Mouse (Mus musculus): ENCODE data around the gene Zfp454. TPM values are rescaled to one million over a fixed set of nuclear protein-coding genes. Genes with fewer than 3 reads are reported as not detected.

Zfp454 gene
- polyA plus RNA-seq, 1 experiment from 2014 or later: 15.7 TPM

DNA sequence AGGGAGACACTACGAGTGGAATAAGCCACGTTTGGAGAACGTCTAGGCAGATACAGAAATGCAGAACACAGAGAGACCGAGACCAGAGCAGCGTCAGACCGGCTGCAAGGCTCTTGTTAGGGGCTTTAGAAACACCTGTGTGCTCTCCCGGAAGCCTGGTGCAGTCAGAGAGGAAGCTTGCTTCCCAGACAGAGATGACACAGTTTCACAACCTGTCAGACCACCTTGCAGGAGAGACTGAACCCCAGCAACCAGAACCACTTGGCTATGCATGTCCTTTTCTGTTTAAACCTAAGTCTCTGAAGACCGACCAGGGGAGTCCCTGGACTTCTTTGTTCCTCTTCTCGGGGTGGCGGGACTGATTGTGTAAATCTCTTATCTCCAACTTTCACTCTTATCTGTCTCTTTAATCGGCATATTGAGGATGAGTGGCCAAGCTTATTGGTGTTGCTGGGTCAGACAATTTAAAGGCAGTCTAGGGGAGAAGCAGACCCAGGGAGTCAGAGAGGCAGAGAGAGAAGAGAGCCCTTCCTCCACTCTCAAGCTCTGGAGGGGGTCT lies 37.2 kb downstream of the Zfp454 start, which contains the start of gene Grm6:
Grm6 (plus strand) TSS at position 509 of the 559 bp plus-strand sequence.
- H3K4me2 ChIP-seq (ENCODE audit: low read length): peak within 1 kb of the TSS; percentile 92
- H3K4me1 ChIP-seq (ENCODE audit: control insufficient read depth, insufficient read depth, low read length): peaks cover 8% of the 10 kb centered on the region
- peaks cover 54% of the 10 kb centered on the region for H3K27me3 ChIP-seq (ENCODE audit: control insufficient read depth, insufficient read depth, low read length)
- ATAC-seq (ENCODE audit: low FRiP score, low TSS enrichment) (no peak), DNase-seq (peak; percentile 5)
- H3K9me3 ChIP-seq (ENCODE audit: control insufficient read depth, low read length): 0 out of 2 replicates have a peak, but pooled peaks cover 4% of the 10 kb centered on the region
- no peak within 1 kb of the TSS for H3K27ac ChIP-seq (replicated peaks; ENCODE audit: low read depth, low read length)
- peak within 1 kb of the TSS; percentile 46 for H3K4me3 ChIP-seq (replicated peaks; ENCODE audit: low read depth, low read length)
- 3% methylated on average over 11 of the region's 11 CpGs for WGBS
- H3K36me3 ChIP-seq (ENCODE audit: control insufficient read depth, insufficient read depth, low read length): no peaks in the 10 kb centered on the region
- peak within 1 kb of the TSS; percentile 59; the same call in 1 of the 2 replicates for H3K9ac ChIP-seq (replicated peaks; ENCODE audit: low read length)

DNA sequence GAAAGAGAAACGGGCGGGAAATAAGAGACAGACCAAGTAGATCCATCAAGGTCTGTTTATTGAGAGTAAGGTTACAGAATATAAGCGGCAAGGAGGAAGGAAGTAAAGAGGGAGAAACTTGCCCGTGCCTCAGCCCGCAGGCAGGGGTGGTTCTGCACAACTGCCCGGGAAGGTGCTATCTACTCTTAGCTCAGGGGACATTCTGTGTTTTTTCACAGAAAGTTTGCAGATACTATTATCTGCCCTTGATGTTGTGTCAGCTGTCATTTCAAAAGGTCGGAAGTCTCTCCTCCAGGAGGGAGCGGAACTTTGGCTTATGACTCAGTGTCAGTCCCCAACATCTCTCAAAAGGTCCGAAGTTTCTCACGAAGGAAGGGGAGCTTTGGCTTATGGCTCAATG lies 38.1 kb downstream of the Zfp454 start:
- peaks cover 8% of the 10 kb centered on the region for H3K4me1 ChIP-seq (ENCODE audit: control insufficient read depth, insufficient read depth, low read length)
- H3K27me3 ChIP-seq (ENCODE audit: control insufficient read depth, insufficient read depth, low read length): peaks cover 54% of the 10 kb centered on the region
- H3K4me3 ChIP-seq (replicated peaks; ENCODE audit: low read depth, low read length): no peak overlapping the region
- no peaks in the 10 kb centered on the region for H3K36me3 ChIP-seq (ENCODE audit: control insufficient read depth, insufficient read depth, low read length)
- H3K9me3 ChIP-seq (ENCODE audit: control insufficient read depth, low read length): 0 out of 2 replicates have a peak, but pooled peaks cover 4% of the 10 kb centered on the region
- ATAC-seq (ENCODE audit: low FRiP score, low TSS enrichment) (no peak), DNase-seq (no peak)
- no peak overlapping the region for H3K27ac ChIP-seq (replicated peaks; ENCODE audit: low read depth, low read length)
- WGBS: 12% methylated on average over 10 of the region's 10 CpGs
- no peak overlapping the region for H3K4me2 ChIP-seq (ENCODE audit: low read length)
- H3K9ac ChIP-seq (replicated peaks; ENCODE audit: low read length): no peak overlapping the region

DNA sequence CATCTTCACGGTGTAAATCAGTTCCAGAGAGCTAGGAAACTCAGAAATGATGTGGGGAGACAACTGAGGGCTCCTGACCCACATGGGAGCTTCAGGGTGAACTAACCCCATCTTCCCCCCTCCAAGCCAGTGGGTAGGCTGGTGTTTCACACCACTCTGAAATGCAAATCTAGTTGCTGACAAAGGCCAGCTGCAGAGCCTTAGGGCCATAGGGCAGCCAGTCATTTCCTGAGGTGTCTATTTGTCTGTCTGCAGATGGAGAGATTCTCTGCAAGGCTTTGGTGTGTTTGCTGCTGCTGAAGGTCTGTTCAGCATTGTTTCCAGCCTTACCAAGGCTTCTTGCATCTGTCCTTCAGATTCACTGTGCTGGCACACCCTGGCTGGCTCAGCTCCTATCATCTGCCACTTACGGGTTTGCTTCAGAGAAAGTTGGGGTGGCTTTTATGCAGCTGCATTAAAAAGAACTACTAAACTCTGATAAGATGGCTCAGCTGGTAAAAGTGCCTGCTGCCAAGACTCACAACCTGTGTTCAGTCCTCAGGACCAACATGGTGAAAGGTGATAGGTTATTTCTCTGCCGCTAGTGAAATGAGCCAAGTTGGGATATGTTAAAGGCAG lies 38.8 kb downstream of the Zfp454 start:
- no peak overlapping the region for H3K27ac ChIP-seq (replicated peaks; ENCODE audit: low read depth, low read length)
- H3K4me3 ChIP-seq (replicated peaks; ENCODE audit: low read depth, low read length): no peak overlapping the region
- peaks cover 54% of the 10 kb centered on the region for H3K27me3 ChIP-seq (ENCODE audit: control insufficient read depth, insufficient read depth, low read length)
- no peak overlapping the region for H3K9ac ChIP-seq (replicated peaks; ENCODE audit: low read length)
- WGBS: 37% methylated on average over 3 of the region's 3 CpGs
- H3K36me3 ChIP-seq (ENCODE audit: control insufficient read depth, insufficient read depth, low read length): no peaks in the 10 kb centered on the region
- DNase-seq (no peak), ATAC-seq (ENCODE audit: low FRiP score, low TSS enrichment) (no peak)
- H3K9me3 ChIP-seq (ENCODE audit: control insufficient read depth, low read length): 0 out of 2 replicates have a peak, but pooled peaks cover 4% of the 10 kb centered on the region
- peaks cover 8% of the 10 kb centered on the region for H3K4me1 ChIP-seq (ENCODE audit: control insufficient read depth, insufficient read depth, low read length)
- no peak overlapping the region for H3K4me2 ChIP-seq (ENCODE audit: low read length)

DNA sequence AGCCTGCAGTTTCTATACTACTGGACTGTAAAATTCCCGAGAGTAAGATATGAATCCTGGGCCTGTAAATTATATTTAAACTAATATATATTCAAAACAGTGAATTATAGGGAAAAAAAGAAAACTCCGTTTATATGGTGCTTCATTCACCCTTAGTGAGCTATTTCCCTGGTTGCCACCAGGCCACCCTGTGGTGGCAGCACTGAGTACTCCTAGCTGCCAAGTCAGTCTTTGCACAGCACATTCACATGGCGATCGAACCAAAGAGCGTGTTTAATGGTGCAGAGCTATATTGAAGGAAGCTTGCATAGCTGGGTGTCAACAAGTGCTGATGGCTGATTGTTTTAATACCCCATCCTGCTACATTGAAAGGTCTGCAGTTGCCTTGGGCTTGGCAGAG lies 40.4 kb downstream of the Zfp454 start:
- Histone ChIP-seq H3K4me3 (replicated peaks; ENCODE audit: low read depth, low read length) (no peak overlapping the region), H3K9me3 (ENCODE audit: control insufficient read depth, low read length) (0 out of 2 replicates have a peak, but pooled peaks cover 4% of the 10 kb centered on the region), H3K9ac (replicated peaks; ENCODE audit: low read length) (no peak overlapping the region), H3K27ac (replicated peaks; ENCODE audit: low read depth, low read length) (no peak overlapping the region), H3K4me1 (ENCODE audit: control insufficient read depth, insufficient read depth, low read length) (peaks cover 8% of the 10 kb centered on the region), H3K4me2 (ENCODE audit: low read length) (no peak overlapping the region), H3K36me3 (ENCODE audit: control insufficient read depth, insufficient read depth, low read length) (no peaks in the 10 kb centered on the region), H3K27me3 (ENCODE audit: control insufficient read depth, insufficient read depth, low read length) (peaks cover 41% of the 10 kb centered on the region)
- ATAC-seq (ENCODE audit: low FRiP score, low TSS enrichment) (no peak), DNase-seq (peak; percentile 20)
- WGBS: 75% methylated on average over 5 of the region's 5 CpGs

DNA sequence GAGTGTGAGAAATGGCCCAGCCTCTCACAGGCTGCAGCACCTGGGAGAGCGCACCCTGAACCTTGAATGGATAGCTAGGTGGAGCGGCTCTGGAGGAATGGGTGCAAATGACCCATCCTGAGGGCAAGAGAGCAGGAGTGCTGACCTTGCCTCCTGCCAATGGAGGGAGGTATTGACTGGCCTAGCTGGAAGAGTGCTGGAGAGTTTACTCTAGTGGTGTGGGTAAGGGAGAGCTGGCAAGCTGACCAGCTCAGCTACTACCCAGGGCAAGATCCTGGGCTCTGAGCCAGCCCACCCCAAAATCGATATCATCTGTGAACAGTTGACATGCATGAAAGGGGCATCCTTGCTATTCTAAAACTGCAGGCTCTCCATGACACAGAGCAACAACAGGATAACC lies 41.5 kb downstream of the Zfp454 start:
- no peak overlapping the region for H3K4me3 ChIP-seq (replicated peaks; ENCODE audit: low read depth, low read length)
- no peak overlapping the region for H3K4me2 ChIP-seq (ENCODE audit: low read length)
- H3K9me3 ChIP-seq (ENCODE audit: control insufficient read depth, low read length): 0 out of 2 replicates have a peak, but pooled peaks cover 4% of the 10 kb centered on the region
- 93% methylated on average over 3 of the region's 3 CpGs for WGBS
- no peak for DNase-seq
- no peak overlapping the region for H3K27ac ChIP-seq (replicated peaks; ENCODE audit: low read depth, low read length)
- ATAC-seq (ENCODE audit: low FRiP score, low TSS enrichment): no peak
- H3K36me3 ChIP-seq (ENCODE audit: control insufficient read depth, insufficient read depth, low read length): no peaks in the 10 kb centered on the region
- no peak overlapping the region for H3K9ac ChIP-seq (replicated peaks; ENCODE audit: low read length)
- H3K27me3 ChIP-seq (ENCODE audit: control insufficient read depth, insufficient read depth, low read length): peaks cover 30% of the 10 kb centered on the region
- peaks cover 5% of the 10 kb centered on the region; the same call in 1 of the 2 replicates for H3K4me1 ChIP-seq (ENCODE audit: control insufficient read depth, insufficient read depth, low read length)

DNA sequence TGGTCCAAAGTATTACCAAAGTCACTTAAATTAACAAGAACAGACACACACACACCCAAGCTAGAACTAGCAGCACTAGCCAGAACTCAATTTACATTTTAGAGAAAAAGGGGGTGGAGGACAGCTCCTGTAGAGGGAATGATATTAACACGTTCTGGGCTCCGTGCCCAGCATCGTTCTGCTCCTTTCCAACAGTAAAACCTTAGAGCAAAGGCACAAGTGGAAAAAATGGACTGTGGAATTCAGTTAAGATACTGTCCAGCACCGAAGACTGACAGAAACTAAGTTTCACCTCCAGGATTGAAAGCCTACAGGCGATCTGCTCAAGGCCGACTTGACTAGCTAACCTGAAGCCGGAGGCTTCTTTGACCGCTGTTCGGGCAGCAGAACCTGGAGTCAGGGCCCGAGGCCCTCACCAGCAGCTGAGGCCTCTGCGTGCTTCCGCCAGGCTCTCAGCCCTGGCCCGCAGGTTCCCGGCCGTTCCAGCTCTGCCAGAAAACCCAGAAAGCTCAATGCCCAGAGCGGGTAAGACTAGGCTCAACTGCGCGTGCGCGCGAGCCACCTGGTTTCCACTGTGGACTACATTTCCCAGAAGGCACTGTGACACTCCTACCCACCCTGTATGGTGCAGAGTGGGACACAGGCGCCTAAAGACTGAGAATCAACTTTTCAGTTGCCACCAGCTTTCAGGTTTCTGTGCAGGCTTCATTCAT lies 46.3 kb downstream of the Zfp454 start, which contains the start of gene Zfp879:
Zfp879 (minus strand) TSS at position 530 of the 713 bp plus-strand sequence.
- Histone ChIP-seq H3K36me3 (ENCODE audit: control insufficient read depth, insufficient read depth, low read length) (no peaks in the 10 kb centered on the region), H3K27me3 (ENCODE audit: control insufficient read depth, insufficient read depth, low read length) (no peaks in the 10 kb centered on the region), H3K27ac (replicated peaks; ENCODE audit: low read depth, low read length) (peak within 1 kb of the TSS; percentile 70), H3K4me3 (replicated peaks; ENCODE audit: low read depth, low read length) (peak within 1 kb of the TSS; percentile 40), H3K9ac (replicated peaks; ENCODE audit: low read length) (peak within 1 kb of the TSS; percentile 68), H3K4me2 (ENCODE audit: low read length) (peak within 1 kb of the TSS; percentile 69), H3K9me3 (ENCODE audit: control insufficient read depth, low read length) (no peaks in the 10 kb centered on the region), H3K4me1 (ENCODE audit: control insufficient read depth, insufficient read depth, low read length) (peaks cover 7% of the 10 kb centered on the region)
- WGBS: 25% methylated on average over 22 of the region's 22 CpGs
- DNase-seq (peak; percentile 98), ATAC-seq (ENCODE audit: low FRiP score, low TSS enrichment) (peak; percentile 93)

DNA sequence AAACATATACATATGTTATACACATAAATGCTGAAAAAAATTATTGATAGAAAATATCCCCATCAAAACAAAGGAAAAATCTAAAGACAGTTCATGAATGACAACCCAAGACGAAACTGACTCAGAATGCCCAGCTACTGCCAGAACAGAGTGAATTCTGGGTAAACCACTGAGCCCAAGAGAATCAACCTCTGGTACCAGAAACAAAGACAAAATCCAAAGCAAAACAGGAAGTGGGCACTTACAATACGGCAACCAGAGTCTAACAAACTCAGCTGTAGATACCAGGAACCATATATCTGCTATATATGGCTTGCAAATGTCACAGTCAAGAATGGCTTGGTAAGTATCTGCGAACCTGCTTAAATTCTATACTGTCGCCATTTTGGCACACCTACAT lies 51.7 kb downstream of the Zfp454 start:
- 92% methylated on average over 4 of the region's 4 CpGs for WGBS
- DNase-seq (no peak), ATAC-seq (ENCODE audit: low FRiP score, low TSS enrichment) (no peak)
- H3K4me3 ChIP-seq (replicated peaks; ENCODE audit: low read depth, low read length): no peak overlapping the region
- H3K4me1 ChIP-seq (ENCODE audit: control insufficient read depth, insufficient read depth, low read length): peaks cover 3% of the 10 kb centered on the region
- H3K4me2 ChIP-seq (ENCODE audit: low read length): no peak overlapping the region
- H3K36me3 ChIP-seq (ENCODE audit: control insufficient read depth, insufficient read depth, low read length): peaks cover 10% of the 10 kb centered on the region; the same call in 1 of the 2 replicates
- no peak overlapping the region for H3K9ac ChIP-seq (replicated peaks; ENCODE audit: low read length)
- no peak overlapping the region for H3K27ac ChIP-seq (replicated peaks; ENCODE audit: low read depth, low read length)
- H3K27me3 ChIP-seq (ENCODE audit: control insufficient read depth, insufficient read depth, low read length): no peaks in the 10 kb centered on the region
- H3K9me3 ChIP-seq (ENCODE audit: control insufficient read depth, low read length): peaks cover 15% of the 10 kb centered on the region; the same call in 1 of the 2 replicates

DNA sequence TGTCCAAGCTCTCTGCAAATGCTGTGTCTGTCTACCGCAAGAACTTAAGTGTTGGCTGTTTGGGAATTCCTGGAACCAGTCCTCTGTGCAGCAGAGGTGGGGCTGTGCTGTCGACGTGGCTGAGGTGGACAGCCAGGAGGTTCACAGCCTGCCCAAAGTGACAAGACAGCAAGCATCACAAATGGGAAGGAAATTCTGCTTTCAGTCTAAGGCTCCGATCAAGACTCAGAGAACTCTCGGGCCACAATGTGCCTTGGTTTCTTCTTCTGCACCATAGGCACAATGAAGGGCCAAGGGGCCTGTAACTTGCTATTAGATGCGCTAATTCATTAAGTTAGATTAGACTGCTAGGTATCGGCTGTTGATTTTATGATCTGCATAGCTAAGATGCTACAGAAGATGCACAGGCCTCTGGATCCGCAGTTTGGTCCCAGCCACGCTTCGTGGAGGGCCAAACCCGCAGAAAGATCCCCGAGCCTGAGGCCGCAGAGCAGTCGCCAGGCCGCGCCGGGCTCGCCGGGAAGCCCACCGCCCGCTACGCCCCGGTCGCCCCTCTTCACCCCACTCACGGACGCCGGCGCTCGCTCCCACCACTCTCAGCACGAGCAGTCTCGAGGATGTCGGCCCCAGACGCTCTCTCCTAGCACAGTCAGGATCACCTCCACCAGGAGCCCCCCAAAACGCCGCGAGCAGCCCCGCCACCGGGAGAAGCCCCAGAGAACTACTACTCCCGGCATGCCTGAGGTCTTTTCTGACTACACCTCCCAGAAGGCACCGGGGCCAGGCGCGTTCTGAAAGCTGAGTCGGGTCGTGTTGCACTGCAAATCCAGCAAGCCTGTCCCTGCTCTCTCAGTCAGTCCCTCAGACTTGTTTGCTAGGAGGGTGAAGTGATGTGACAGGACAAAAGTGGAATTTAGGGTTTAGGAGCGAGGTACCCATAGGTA lies 60.2 kb downstream of the Zfp454 start, which contains the start of gene Zfp354c:
Zfp354c (minus strand) TSS at position 715 of the 944 bp plus-strand sequence.
- no peaks in the 10 kb centered on the region for H3K27me3 ChIP-seq (ENCODE audit: control insufficient read depth, insufficient read depth, low read length)
- H3K4me1 ChIP-seq (ENCODE audit: control insufficient read depth, insufficient read depth, low read length): peaks cover 11% of the 10 kb centered on the region; the same call in 1 of the 2 replicates
- peak within 1 kb of the TSS; percentile 92 for H3K9ac ChIP-seq (replicated peaks; ENCODE audit: low read length)
- 0 out of 2 replicates have a peak, but pooled peaks cover 2% of the 10 kb centered on the region for H3K9me3 ChIP-seq (ENCODE audit: control insufficient read depth, low read length)
- under 1% methylated on average over 45 of the region's 45 CpGs for WGBS
- ATAC-seq (ENCODE audit: low FRiP score, low TSS enrichment) (peak; percentile 93), DNase-seq (peak; percentile 94)
- H3K4me2 ChIP-seq (ENCODE audit: low read length): peak within 1 kb of the TSS; percentile 87
- peak within 1 kb of the TSS; percentile 80 for H3K27ac ChIP-seq (replicated peaks; ENCODE audit: low read depth, low read length)
- peak within 1 kb of the TSS; percentile 87 for H3K4me3 ChIP-seq (replicated peaks; ENCODE audit: low read depth, low read length)
- peaks cover 33% of the 10 kb centered on the region for H3K36me3 ChIP-seq (ENCODE audit: control insufficient read depth, insufficient read depth, low read length)

Measured in midbrain, embryonic 14.5 days (tissue).